Mouse (Mus musculus): Measurements from ENCODE around the gene Shisal2b. TPM values are rescaled to one million over a fixed set of nuclear protein-coding genes. Genes with fewer than 3 reads are reported as not detected.
A peak's percentile ranks its signal among the peaks of the same experiment; 100 is the strongest.

The Shisal2b gene
- polyA plus RNA-seq, 1 experiment from 2014 or later = 1.5 TPM

- Histone ChIP-seq H3K27ac (ENCODE audit: low read length) (no peak overlapping the region), H3K27me3 (ENCODE audit: insufficient read depth, low read length) (no peaks in the 10 kb centered on the region), H3K9ac (replicated peaks; ENCODE audit: low read length) (no peak overlapping the region), H3K4me2 (replicated peaks; ENCODE audit: low read depth, low read length) (no peak overlapping the region), H3K9me3 (ENCODE audit: low read length) (no peaks in the 10 kb centered on the region), H3K36me3 (ENCODE audit: insufficient read depth, low read length) (no peaks in the 10 kb centered on the region), H3K4me3 (ENCODE audit: low read length) (no peak overlapping the region), H3K4me1 (ENCODE audit: insufficient read depth, low read length) (peaks cover 19% of the 10 kb centered on the region)
- no peak for ATAC-seq (ENCODE audit: low FRiP score, low TSS enrichment)
Observed at GRCm38 (mm10) chr13:104821192-104821591, 42.5 kb downstream of the Shisal2b start.

- ATAC-seq (ENCODE audit: low FRiP score, low TSS enrichment) = no peak
- Histone ChIP-seq H3K9ac (replicated peaks; ENCODE audit: low read length) (peak overlapping the region; percentile 93), H3K4me3 (ENCODE audit: low read length) (peak overlapping the region; percentile 74), H3K4me1 (ENCODE audit: insufficient read depth, low read length) (peaks cover 28% of the 10 kb centered on the region), H3K27me3 (ENCODE audit: insufficient read depth, low read length) (no peaks in the 10 kb centered on the region), H3K9me3 (ENCODE audit: low read length) (no peaks in the 10 kb centered on the region), H3K27ac (ENCODE audit: low read length) (no peak overlapping the region; the same call in 1 of the 2 replicates), H3K36me3 (ENCODE audit: insufficient read depth, low read length) (no peaks in the 10 kb centered on the region), H3K4me2 (replicated peaks; ENCODE audit: low read depth, low read length) (peak overlapping the region; percentile 81)
- WGBS = 53% methylated on average over 12 of the region's 12 CpGs
Observed at GRCm38 (mm10) chr13:104817696-104818095, 46.0 kb downstream of the Shisal2b start.

- Histone ChIP-seq H3K36me3 (ENCODE audit: insufficient read depth, low read length) (no peaks in the 10 kb centered on the region), H3K9ac (replicated peaks; ENCODE audit: low read length) (peak within 1 kb of the TSS; percentile 93), H3K27ac (ENCODE audit: low read length) (peak within 1 kb of the TSS; percentile 89), H3K27me3 (ENCODE audit: insufficient read depth, low read length) (no peaks in the 10 kb centered on the region), H3K9me3 (ENCODE audit: low read length) (no peaks in the 10 kb centered on the region), H3K4me3 (ENCODE audit: low read length) (peak within 1 kb of the TSS; percentile 74), H3K4me2 (replicated peaks; ENCODE audit: low read depth, low read length) (peak within 1 kb of the TSS; percentile 81), H3K4me1 (ENCODE audit: insufficient read depth, low read length) (peaks cover 21% of the 10 kb centered on the region)
- peak; percentile 96 for ATAC-seq (ENCODE audit: low FRiP score, low TSS enrichment)
- under 1% methylated on average over 50 of the region's 50 CpGs for WGBS
Observed at GRCm38 (mm10) chr13:104816635-104817571, 46.8 kb downstream of the Shisal2b start, which contains the start of gene Cwc27. Gene Cwc27, minus strand, starts transcription at chr13:104817142.

GRCm38 (mm10) chr13:104816270-104816634 is 47.4 kb downstream of the Shisal2b start:
- Histone ChIP-seq H3K9ac (replicated peaks; ENCODE audit: low read length) (peak overlapping the region; percentile 93), H3K36me3 (ENCODE audit: insufficient read depth, low read length) (no peaks in the 10 kb centered on the region), H3K9me3 (ENCODE audit: low read length) (no peaks in the 10 kb centered on the region), H3K27me3 (ENCODE audit: insufficient read depth, low read length) (no peaks in the 10 kb centered on the region), H3K27ac (ENCODE audit: low read length) (peak overlapping the region; percentile 89), H3K4me3 (ENCODE audit: low read length) (peak overlapping the region; percentile 74), H3K4me1 (ENCODE audit: insufficient read depth, low read length) (peaks cover 21% of the 10 kb centered on the region), H3K4me2 (replicated peaks; ENCODE audit: low read depth, low read length) (peak overlapping the region; percentile 81)
- WGBS = 6% methylated on average over 8 of the region's 8 CpGs
- ATAC-seq (ENCODE audit: low FRiP score, low TSS enrichment) = peak; percentile 37

GRCm38 (mm10) chr13:104805681-104806080 is 58.0 kb downstream of the Shisal2b start:
- H3K36me3 ChIP-seq (ENCODE audit: insufficient read depth, low read length) = peaks cover 14% of the 10 kb centered on the region; the same call in 1 of the 2 replicates
- H3K4me1 ChIP-seq (ENCODE audit: insufficient read depth, low read length) = no peaks in the 10 kb centered on the region
- H3K27me3 ChIP-seq (ENCODE audit: insufficient read depth, low read length) = no peaks in the 10 kb centered on the region
- WGBS = 54% methylated on average over 3 of the region's 3 CpGs
- no peak overlapping the region for H3K9ac ChIP-seq (replicated peaks; ENCODE audit: low read length)
- no peak for ATAC-seq (ENCODE audit: low FRiP score, low TSS enrichment)
- H3K4me3 ChIP-seq (ENCODE audit: low read length) = no peak overlapping the region
- no peak overlapping the region for H3K27ac ChIP-seq (ENCODE audit: low read length)
- H3K9me3 ChIP-seq (ENCODE audit: low read length) = no peaks in the 10 kb centered on the region
- no peak overlapping the region for H3K4me2 ChIP-seq (replicated peaks; ENCODE audit: low read depth, low read length)

GRCm38 (mm10) chr13:104799566-104800182 is 64.0 kb downstream of the Shisal2b start:
- Histone ChIP-seq H3K4me1 (ENCODE audit: insufficient read depth, low read length) (0 out of 2 replicates have a peak, but pooled peaks cover 4% of the 10 kb centered on the region), H3K9ac (replicated peaks; ENCODE audit: low read length) (no peak overlapping the region), H3K4me3 (ENCODE audit: low read length) (no peak overlapping the region), H3K27ac (ENCODE audit: low read length) (peak overlapping the region; percentile 46), H3K4me2 (replicated peaks; ENCODE audit: low read depth, low read length) (no peak overlapping the region), H3K9me3 (ENCODE audit: low read length) (no peaks in the 10 kb centered on the region), H3K27me3 (ENCODE audit: insufficient read depth, low read length) (no peaks in the 10 kb centered on the region), H3K36me3 (ENCODE audit: insufficient read depth, low read length) (0 out of 2 replicates have a peak, but pooled peaks cover 9% of the 10 kb centered on the region)
- ATAC-seq (ENCODE audit: low FRiP score, low TSS enrichment) = peak; percentile 90; the same call in 1 of the 2 replicates
- 52% methylated on average over 7 of the region's 7 CpGs for WGBS

GRCm38 (mm10) chr13:104799067-104799466 is 64.6 kb downstream of the Shisal2b start:
- Histone ChIP-seq H3K9ac (replicated peaks; ENCODE audit: low read length) (no peak overlapping the region), H3K27me3 (ENCODE audit: insufficient read depth, low read length) (no peaks in the 10 kb centered on the region), H3K36me3 (ENCODE audit: insufficient read depth, low read length) (0 out of 2 replicates have a peak, but pooled peaks cover 9% of the 10 kb centered on the region), H3K27ac (ENCODE audit: low read length) (no peak overlapping the region), H3K9me3 (ENCODE audit: low read length) (no peaks in the 10 kb centered on the region), H3K4me3 (ENCODE audit: low read length) (no peak overlapping the region), H3K4me1 (ENCODE audit: insufficient read depth, low read length) (0 out of 2 replicates have a peak, but pooled peaks cover 4% of the 10 kb centered on the region), H3K4me2 (replicated peaks; ENCODE audit: low read depth, low read length) (no peak overlapping the region)
- ATAC-seq (ENCODE audit: low FRiP score, low TSS enrichment) = no peak
- WGBS = 75% methylated on average over 8 of the region's 8 CpGs

Other genes starting within 250 kb of the Shisal2b start
- 23.7 and 26.5 TPM in 2 replicates for gene Srek1ip1, start 71.4 kb downstream of the Shisal2b start, polyA plus RNA-seq (2015; fragmentation: Nextera tagmentation; extraction: Ambion mirVana)
- 30.8 and 32.4 TPM in 2 replicates for gene Cwc27, start 46.8 kb downstream of the Shisal2b start, polyA plus RNA-seq (2015; fragmentation: Nextera tagmentation; extraction: Ambion mirVana)
- 2.0 and 2.5 TPM in 2 replicates for gene Rgs7bp, start 191.0 kb upstream of the Shisal2b start, polyA plus RNA-seq (2015; fragmentation: Nextera tagmentation; extraction: Ambion mirVana)
- not detected in 2 replicates for gene 4933425L06Rik, start 218.2 kb upstream of the Shisal2b start, polyA plus RNA-seq (2015; fragmentation: Nextera tagmentation; extraction: Ambion mirVana)

Data from kidney, embryonic 16.5 days (tissue).